Mouse (Mus musculus): ENCODE results near the gene Bckdk. TPM values are rescaled to one million over a fixed set of nuclear protein-coding genes. Genes with fewer than 3 reads are reported as not detected.
A peak's percentile ranks its signal among the peaks of the same experiment; 100 is the strongest.

Bckdk gene
- 59.5 and 79.8 TPM in 2 replicates for polyA plus RNA-seq (2012; rRNA removed)

DNA sequence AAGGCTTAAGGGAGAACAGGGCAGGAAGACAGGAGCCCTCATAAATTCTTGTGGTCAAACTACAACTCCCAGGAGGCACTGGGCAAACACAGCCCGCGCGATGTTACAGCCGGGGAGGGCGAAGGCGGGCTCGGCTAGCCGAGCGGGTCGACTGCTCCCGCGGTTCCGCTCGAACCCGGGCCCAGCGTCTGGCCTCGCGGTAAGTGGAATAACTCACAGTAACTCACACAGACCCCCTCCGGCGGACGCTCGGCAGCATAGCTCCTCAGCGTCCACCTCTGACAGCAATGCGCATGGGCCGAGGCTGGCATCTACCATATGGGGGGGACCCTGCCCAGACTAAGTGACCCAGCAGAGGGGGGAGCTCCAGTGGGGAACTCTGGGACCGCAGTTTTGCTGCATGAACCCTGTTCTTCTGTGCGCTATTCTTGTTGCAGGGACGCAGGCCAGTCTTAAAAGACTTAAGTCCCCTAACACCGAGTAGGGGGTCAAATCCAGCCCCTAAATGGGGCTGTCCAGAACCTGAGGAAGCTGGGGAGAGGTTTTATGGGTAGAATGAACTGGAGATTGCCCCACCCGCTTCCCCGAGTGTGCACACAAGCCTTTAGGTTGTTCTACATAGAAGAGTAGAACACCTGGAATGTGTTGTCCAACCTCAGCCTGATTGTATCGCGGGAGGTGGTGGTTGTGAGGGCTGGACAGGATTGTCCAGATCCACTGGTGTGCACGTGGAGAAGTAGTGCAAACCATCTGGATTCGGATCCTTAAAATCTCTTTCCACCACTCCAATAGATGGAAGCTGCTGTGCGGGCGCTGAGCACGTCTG is at the start of gene Bckdk:
TSS of gene Bckdk (plus strand) at position 112 of the 826 bp plus-strand sequence.
- TF ChIP-seq POLR2A (IDR thresholded peaks at IDR 0.05; ENCODE audit: borderline replicate concordance, extremely low read depth, insufficient read depth, insufficient read length, poor library complexity, severe bottlenecking) = peak; percentile 59; the same call in 1 of the 2 replicates
- TF ChIP-seq CTCF (IDR thresholded peaks at IDR 0.05; ENCODE audit: borderline replicate concordance, extremely low read depth, insufficient read depth, insufficient read length) = peak; percentile 12; the same call in 1 of the 2 replicates
- peak; percentile 90 for DNase-seq (ENCODE audit: low read depth)

DNA sequence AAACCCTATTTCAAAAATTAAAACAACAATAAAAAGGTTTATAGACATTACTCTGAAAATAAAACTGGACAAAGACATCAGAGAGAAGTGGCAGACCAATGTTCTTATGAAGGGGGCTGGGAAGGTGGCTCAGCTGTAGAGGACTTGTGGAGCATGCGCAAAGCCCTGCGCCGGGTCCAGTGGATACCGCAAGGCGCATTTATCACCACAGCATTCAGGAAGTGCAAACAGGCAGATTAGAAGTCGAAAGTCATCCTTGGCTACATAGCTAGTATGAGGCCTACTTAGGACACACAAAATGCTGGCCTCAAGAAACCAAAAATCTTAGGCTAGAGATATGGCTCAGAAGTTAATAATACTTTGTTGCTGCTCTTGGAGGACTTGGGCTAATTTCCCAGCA is 45.6 kb upstream of the Bckdk start:
- TF ChIP-seq POLR2A (IDR thresholded peaks at IDR 0.05; ENCODE audit: borderline replicate concordance, extremely low read depth, insufficient read depth, insufficient read length, poor library complexity, severe bottlenecking) (no peak), CTCF (IDR thresholded peaks at IDR 0.05; ENCODE audit: borderline replicate concordance, extremely low read depth, insufficient read depth, insufficient read length) (no peak)

DNA sequence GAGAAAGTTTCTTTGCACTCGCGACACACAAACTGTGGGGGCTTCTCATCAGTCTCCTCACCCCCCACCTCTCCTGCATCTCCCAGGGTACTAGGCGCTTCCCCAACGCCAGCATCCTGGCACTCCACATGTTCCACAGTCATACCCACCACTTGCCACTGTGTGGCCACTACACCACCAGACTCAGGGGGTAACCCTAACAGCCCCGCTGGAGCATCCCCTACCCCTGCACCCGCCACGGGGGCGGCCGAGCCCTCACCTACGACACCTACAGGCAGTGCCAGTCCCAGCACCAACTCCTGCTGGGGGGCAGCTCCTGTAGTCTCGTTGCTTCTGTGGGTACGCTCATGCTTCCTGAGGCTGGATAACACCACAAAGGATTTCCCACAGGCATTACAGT is 37.4 kb upstream of the Bckdk start:
- TF ChIP-seq POLR2A (IDR thresholded peaks at IDR 0.05; ENCODE audit: borderline replicate concordance, extremely low read depth, insufficient read depth, insufficient read length, poor library complexity, severe bottlenecking) (no peak), CTCF (IDR thresholded peaks at IDR 0.05; ENCODE audit: borderline replicate concordance, extremely low read depth, insufficient read depth, insufficient read length) (no peak)
- no peak for DNase-seq (ENCODE audit: low read depth)

More for the DNA sequence above, 45.6 kb upstream of the Bckdk start:
- DNase-seq (ENCODE audit: low read depth) = no peak

DNA sequence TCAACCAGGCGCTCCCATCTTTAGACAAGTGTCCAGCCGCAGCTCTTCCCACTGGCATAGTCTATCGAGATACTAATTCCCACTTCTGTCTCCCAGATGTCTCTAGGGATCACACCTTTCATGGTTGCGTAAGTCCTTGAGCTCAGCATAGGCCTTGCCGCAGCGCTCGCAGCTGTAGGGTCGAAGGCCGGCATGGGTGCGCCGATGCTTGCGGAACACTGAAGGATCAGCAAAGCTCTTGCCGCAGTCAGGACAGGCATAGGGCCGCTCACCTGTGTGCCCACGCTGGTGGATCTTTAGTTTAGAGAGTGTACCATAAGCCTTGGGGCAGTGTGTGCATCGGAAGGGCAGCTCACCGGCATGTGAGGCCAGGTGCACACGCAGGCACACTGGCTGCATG is 36.2 kb upstream of the Bckdk start:
- TF ChIP-seq POLR2A (IDR thresholded peaks at IDR 0.05; ENCODE audit: borderline replicate concordance, extremely low read depth, insufficient read depth, insufficient read length, poor library complexity, severe bottlenecking) (no peak), CTCF (IDR thresholded peaks at IDR 0.05; ENCODE audit: borderline replicate concordance, extremely low read depth, insufficient read depth, insufficient read length) (no peak)
- no peak for DNase-seq (ENCODE audit: low read depth)

DNA sequence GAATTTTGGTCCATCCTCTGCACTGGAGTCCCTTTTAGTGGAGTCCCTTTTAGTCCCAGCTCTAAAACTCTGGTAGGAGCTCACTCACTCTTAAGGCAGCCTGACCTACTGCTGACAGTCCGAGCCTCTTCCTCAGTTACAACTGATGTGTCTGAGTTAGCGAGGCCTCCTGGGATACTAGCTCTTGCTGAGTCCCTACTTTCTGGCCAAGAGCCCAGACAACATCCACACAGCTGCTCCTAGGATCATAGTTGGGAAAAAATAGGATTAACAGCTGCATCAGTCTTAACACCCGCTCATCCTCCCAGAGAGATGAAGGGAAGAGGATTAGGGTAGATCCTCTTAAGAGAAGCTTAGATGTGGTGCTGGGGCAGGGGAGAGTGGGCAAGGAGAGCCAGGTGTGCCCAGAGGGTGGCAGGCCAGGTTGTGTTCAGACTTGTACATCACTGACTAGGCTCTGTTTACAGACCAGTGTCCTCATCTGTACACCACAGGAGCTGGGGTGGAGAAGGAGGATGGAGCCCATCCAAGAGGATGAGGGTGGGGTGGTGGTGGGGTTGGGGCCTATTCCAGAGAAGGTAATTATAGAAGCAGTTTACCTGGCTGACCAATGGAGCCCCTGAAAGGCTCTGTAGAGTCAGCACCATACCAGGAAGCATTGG is 34.6 kb upstream of the Bckdk start:
- peak; percentile 59 for DNase-seq (ENCODE audit: low read depth)
- TF ChIP-seq CTCF (IDR thresholded peaks at IDR 0.05; ENCODE audit: borderline replicate concordance, extremely low read depth, insufficient read depth, insufficient read length) = no peak
- no peak for TF ChIP-seq POLR2A (IDR thresholded peaks at IDR 0.05; ENCODE audit: borderline replicate concordance, extremely low read depth, insufficient read depth, insufficient read length, poor library complexity, severe bottlenecking)

DNA sequence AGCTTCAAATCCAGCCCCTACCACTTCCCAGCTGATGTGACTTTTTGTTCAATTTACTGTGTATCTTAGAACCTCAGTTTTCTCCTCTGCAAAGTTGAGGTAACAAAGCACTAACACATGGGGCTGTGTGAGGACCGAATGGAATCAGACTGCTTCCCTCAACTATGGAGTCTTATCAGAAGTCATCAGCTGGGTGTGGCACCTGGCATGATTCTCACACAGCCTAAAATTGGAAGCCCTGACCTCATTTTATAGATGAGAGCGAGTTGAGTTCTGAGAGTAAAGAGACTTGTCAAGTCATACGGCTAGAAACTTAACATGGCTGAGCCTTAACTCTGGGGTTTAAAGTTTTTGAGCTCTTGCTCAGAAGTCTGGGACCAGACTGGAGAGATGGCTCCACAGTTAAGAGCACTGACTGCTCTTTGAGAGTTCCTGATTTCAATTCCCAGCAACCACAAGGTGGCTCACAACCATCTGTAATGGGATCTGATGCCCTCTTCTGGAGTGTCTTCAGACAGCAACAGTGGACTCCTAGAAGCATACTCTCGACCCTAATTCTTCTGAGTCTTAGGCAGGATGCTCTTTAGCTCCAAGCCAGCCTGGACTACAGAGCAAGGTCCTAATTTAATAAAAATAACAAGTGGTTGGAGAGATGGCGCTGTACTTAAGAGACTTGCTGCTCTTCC is 33.6 kb upstream of the Bckdk start:
- no peak for DNase-seq (ENCODE audit: low read depth)
- no peak for TF ChIP-seq POLR2A (IDR thresholded peaks at IDR 0.05; ENCODE audit: borderline replicate concordance, extremely low read depth, insufficient read depth, insufficient read length, poor library complexity, severe bottlenecking)
- peak; percentile 20; the same call in 1 of the 2 replicates for TF ChIP-seq CTCF (IDR thresholded peaks at IDR 0.05; ENCODE audit: borderline replicate concordance, extremely low read depth, insufficient read depth, insufficient read length)

DNA sequence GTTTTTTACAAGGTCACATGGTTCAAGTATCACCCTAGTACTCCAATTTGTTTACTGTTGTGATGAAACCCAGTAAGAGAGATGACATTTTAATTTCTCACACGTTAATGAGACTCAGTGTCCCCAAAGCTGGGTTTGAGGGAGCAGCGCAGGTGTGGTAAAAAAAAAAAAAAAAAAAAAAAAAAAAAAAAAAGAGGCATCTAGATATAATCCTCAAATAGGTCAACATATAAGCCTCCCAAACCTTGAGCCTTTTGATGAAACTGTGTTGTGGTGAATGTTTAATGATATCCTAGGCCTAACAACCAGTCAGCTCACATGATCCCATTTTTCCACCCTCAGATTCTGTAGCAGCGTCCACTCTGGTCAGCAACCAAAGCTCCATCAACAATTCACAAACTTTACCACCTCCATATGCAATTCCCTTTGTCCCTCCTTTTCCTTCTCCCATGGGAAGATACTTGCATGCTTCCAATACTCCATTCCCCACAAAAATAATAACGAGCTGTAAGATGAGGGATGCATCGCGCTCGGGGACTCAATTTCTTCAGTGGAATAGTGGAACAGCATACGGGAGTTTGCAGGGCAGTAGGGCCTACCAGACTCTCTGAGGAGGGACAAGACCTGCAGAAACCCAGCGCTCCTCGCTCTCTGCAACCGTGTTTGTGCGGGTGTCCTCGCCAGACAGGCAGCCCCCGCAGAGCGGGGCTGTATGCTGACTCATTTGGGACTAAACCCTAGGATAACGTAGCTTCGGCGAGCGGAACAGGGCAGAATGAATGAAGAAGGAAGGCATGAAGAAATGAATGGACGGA is 28.9 kb upstream of the Bckdk start:
- TF ChIP-seq CTCF (IDR thresholded peaks at IDR 0.05; ENCODE audit: borderline replicate concordance, extremely low read depth, insufficient read depth, insufficient read length) (no peak), POLR2A (IDR thresholded peaks at IDR 0.05; ENCODE audit: borderline replicate concordance, extremely low read depth, insufficient read depth, insufficient read length, poor library complexity, severe bottlenecking) (no peak; the same call in 1 of the 2 replicates)
- no peak for DNase-seq (ENCODE audit: low read depth)

DNA sequence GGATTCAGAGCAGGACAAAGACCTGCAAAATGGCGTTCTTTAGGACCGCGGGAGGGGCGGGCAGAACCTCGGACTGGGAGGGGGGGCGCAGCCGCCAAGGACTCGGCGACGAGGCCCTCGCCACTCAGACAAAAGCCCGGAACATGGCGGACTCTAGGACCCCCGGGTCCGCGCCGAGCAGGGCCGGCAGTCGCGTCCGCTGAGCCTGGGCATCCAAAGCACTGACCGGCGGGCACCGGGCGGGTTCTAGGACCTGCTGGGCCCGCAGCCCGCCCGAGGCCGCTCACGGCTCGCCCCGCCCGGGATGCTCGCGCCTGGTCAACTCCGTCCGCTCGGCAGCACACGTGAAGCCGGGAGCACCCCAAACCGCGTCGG is 28.3 kb upstream of the Bckdk start:
- peak; percentile 99 for DNase-seq (ENCODE audit: low read depth)
- no peak for TF ChIP-seq CTCF (IDR thresholded peaks at IDR 0.05; ENCODE audit: borderline replicate concordance, extremely low read depth, insufficient read depth, insufficient read length)
- TF ChIP-seq POLR2A (IDR thresholded peaks at IDR 0.05; ENCODE audit: borderline replicate concordance, extremely low read depth, insufficient read depth, insufficient read length, poor library complexity, severe bottlenecking) = peak; percentile 30

DNA sequence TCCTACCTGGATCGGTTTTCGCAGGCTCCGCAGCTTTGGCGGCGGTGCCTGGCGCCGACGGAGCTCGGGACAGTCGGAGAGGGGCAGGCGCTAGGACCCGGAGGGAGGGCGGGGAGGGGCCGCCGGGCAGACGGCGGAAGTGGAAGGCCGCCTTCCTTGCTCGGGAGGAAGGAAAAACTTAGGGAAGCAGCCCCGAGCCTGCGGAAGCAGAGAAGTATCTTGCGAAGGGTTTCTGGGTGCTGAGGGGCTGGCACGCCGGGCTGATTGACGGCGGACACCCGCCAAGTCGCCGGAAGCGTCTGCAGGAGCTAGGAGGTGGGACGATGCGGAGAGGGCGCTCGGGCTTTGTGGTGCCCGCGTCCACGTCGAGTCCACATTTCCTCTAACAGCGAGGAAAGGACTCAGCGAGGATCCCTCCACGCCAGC is 27.8 kb upstream of the Bckdk start, which contains the start of gene Zfp646:
TSS of gene Zfp646 (plus strand) at position 181 of the 426 bp plus-strand sequence.
- TF ChIP-seq CTCF (IDR thresholded peaks at IDR 0.05; ENCODE audit: borderline replicate concordance, extremely low read depth, insufficient read depth, insufficient read length) (no peak), POLR2A (IDR thresholded peaks at IDR 0.05; ENCODE audit: borderline replicate concordance, extremely low read depth, insufficient read depth, insufficient read length, poor library complexity, severe bottlenecking) (0 out of 2 replicates have a peak, but pooled peaks have one; percentile 2)
- peak; percentile 98 for DNase-seq (ENCODE audit: low read depth)

Measured in brain, embryonic 14.5 days (tissue).